Mouse (Mus musculus): ENCODE measurements around the gene Dmtf1.
A peak's percentile ranks its signal among the peaks of the same experiment; 100 is the strongest.
"Not testable (repeated sequence)": the region's sequence is repeated elsewhere in the genome, so short reads cannot be mapped to it uniquely, and the experiment has no call there.

Dmtf1 gene

DNA sequence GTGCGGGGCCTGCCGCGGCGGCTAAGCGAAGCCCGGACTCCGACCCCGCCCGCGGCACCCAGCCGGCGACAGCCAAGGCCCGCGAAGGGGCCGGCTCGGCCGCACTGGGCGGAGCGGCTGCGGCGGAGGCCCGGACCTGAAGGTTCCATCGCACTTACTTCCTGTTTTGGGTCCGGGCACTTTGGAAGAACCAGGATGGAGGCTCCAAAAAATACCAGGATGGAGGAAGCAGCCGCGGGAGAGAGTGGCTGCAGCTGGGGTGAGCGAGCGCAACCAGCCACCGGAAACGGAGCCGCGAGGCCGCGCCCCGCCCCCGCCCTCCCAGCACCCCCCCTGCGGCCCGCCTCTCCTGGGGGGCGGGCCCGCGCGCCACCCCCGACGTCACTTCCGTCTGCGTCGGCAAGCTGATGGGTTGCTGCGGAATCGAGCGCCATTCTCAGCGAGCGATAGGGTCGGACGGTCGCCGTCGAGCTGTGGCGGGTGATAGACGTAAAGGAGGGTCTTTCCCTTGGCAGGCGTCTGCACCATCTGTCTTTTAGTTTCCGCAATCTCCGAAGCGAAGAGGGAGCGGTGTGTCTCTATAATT, at the start of gene Dmtf1:
TSS of gene Dmtf1 (minus strand) at position 321 of the 586 bp plus-strand sequence.
- DNase-seq (ENCODE audit: low read depth, low spot score): peak; percentile 91

DNA sequence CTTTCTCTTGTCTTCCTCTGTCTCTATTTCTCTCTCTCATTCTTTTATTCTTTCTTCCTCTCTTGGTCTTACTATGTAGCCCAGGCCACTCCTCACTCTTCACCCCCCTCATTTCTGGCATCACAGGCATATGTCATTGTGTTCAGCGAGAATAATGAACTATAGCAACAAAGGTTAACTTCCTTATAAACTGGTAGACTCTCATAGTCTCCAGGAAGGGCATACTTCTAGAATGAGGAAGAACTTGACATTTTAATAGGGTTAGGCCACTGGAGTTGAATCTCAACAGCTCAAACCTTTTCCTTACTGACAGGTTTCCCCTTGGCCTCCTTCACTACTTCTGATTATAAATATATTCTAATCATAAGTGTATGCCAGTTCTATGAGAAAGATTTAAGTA, 24.9 kb upstream of the Dmtf1 start:
- no peak for DNase-seq (ENCODE audit: low read depth, low spot score)

DNA sequence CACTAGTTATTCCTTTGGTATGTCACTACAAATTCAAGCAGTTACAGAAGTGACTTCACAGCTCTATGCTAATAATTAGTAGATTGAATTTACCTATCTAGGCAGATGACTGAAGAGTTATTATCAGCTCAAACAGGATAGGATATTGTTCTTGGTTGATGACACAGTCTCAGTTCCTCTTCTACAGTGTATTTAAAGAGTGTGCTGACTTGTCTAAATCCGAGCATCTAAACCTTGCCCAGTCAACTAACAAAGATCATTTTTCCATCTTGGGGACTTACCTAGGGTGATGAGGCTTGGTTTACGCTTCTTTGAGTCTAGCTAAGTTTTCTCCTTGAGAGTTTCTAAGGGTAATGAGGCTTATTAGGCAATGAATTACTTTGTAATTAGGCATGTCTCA, 11.7 kb upstream of the Dmtf1 start:
- DNase-seq (ENCODE audit: low read depth, low spot score): no peak

DNA sequence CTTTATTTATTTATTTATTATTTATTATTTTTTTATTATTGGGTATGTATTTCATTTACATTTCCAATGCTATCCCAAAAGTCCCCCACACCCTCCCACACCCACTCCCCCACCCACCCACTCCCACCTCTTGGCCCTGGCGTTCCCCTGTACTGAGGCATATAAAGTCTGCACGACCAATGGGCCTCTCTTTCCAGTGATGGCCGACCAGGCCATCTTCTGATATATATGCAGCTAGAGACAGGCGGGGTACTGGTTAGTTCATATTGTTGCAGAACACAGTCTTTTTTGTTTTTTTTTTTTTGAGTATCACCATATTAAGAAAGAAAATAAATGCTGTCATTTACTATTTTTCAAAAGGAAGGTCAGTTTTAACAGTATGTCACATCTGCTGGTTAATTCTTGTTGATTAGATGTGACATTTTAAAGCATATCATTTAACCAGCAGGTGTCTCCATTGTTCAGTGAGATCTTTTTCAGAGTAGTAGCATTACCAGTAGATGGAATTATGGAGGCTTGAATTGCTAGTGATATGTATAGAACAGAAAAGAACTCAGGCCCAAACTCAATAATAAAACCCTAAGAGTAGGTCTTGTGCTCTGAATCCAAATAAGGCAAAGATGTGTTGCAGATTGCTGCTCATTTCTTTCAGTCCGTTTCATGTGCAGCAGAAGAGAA, 7.9 kb upstream of the Dmtf1 start:
- DNase-seq (ENCODE audit: low read depth, low spot score): not testable (repeated sequence)

DNA sequence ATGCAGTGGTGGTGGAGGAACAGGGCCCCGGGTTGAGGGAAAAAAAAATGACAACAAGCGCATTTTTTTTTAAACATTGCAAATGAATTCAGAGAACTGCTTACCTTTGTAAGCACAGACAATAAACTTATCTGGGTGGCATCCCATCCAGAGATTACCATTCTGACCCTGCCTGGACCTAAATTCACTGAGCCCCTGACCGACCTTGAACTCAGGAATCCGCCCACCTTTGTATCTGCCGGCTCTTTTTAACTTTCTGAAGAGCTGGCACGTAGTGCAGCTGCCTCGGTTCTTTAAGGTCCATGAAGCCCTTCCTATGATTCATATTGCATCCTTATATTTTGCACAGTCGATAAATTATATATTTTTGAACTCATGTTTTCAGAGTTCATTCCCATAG, 4.8 kb upstream of the Dmtf1 start:
- DNase-seq (ENCODE audit: low read depth, low spot score): no peak

DNA sequence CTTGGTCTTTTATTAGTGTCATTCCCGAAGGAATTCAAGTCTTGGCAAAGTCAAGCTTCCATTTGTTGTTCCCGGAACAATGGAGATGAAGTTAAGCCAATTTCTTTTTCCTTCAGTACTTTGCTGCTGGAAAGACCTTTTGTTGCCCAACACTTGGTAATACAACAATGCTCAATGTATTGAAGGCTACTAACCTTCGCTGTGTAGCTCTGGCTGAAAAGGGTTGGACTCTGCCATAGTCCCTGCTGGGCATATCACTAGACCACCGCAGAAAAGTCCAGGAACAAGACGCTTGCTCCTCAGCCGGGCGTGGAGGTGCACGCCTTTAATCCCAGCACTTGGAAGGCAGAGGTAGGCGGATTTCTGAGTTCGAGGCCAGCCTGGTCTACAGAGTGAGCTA, 3.6 kb upstream of the Dmtf1 start:
- not testable (repeated sequence) for DNase-seq (ENCODE audit: low read depth, low spot score)

DNA sequence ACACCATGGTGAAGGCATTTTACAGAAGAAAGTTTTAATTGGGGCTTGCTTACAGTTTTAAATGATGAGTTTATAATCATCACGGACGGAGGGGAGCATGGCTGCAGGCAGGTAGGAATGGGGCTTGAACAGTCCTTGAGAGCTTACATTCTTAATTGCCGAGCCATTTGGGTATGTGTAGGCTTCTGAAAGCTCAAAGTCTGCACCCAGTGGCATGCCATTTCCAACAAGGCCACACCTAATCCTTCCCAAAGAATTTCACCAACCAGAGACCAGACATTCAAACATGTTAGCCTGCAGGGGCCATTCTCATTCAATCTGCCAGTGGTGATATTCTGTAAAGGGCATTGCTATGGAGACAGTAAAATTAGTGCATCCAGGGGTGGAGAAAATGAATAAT, 1.8 kb upstream of the Dmtf1 start:
- no peak for DNase-seq (ENCODE audit: low read depth, low spot score)

DNA sequence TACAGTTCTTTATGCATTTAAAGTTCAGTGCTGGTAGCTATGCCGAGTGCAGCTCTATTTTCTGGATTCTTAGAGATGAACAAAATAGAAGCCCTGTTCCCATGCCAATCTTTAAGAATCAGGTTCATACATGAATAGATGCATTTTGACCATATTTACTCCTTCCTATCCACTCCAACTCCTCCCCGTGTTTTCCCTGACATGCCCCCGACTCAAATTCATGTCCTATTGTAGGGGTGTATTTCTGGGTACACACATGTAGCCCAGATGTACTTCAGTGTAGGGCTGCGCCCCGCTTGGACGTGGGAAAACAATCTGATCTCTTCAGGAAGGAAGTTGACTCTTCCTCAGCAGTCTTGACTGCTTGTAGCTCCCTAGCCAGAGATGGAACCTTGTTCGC, 512 bp upstream of the Dmtf1 start:
- DNase-seq (ENCODE audit: low read depth, low spot score): peak; percentile 17

DNA sequence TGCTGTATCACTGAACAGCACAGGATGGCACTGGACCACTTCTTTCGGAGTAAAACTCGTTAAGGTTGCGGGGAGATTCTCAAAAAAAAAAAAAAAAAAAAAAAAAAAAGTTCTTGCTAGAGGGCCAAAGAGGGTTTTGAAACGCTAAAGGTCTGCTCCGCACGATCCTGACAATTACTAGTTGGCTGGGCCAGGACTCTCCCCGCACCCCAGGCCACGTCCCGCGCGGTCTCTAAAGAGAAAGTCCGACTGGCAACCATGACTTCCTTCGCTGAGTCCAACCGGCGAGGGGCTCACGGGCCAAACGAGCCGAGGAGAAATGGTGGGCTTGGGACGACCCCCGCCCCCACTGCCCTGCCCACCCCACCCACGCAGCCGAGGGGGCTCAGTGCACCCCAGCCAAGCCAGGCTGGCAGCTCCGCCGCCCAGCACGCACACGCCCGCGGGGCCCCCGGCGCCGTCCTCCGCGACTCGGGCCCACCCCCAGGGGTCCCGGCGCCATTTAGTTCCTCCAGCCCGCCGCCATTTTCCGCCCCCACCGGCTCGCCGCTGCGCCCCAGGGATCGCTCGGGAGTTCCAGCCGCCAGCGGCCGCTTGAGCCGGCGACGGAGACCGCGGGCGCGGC, 633 bp downstream of the Dmtf1 start:
- DNase-seq (ENCODE audit: low read depth, low spot score): peak; percentile 5

DNA sequence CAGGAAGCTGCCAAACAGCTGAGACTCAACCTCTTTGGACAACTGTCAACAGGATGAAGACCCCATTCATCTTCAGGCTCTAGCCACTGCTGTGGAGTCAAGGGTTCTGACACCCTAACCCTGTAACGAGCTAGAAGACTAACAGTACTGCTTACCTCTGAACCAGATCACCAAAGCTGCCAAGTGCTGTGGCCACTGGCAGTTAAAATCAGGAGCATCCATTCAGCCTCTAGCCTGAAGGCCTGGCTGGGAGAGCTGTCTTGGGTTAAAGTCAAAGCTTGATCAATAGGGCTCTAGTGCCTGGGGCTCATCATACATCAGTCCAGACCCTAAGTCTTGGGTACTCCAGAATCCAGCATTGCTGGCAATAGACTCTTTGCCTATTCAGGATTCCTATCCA, 4.2 kb downstream of the Dmtf1 start:
- no peak for DNase-seq (ENCODE audit: low read depth, low spot score)

DNA sequence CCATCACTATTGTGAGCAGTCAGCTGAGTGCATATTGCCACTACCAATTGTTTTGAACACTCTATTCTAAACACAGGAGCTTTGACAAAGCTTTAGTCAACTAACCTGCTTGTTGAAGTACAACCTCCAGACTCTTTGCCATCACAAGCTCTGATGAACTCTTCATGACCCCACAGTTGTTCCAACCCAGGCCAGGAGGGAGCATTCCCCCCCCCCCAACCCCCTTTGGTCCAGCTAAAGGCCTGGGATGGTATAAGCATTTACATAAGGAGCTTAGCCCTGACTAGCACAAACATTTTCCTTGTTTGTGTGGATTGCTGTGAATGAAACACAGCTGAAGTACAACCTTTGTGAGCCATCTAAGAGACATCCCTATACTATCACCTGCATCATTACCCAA, 4.8 kb downstream of the Dmtf1 start:
- no peak for DNase-seq (ENCODE audit: low read depth, low spot score)

DNA sequence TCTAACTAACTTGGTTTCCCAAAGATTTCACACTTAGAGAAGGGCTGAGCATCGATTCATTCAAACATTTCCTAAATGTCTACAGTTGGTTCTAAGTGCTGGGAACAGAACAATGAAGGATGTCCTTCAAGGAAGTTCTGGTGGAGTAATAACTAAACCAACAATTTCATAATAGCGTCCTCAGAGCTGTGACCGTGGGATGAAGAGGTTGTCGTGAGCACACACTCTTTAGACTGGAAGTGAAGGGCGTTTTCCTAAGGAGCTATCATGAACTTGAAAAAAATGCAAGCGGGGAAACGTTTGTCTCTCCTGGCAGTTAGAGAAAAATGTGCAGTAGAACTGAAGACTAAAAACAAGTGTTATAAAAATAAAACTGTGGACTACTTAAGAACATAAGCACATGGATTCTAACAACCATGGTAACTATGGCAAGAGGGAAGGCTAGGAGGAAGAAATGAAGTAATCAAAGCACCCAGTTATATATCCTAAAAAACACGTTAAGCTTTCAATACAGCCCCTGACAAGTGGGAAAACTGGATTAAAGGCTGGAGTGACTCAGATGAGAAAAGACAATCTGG, 12.2 kb downstream of the Dmtf1 start:
- DNase-seq (ENCODE audit: low read depth, low spot score): no peak

DNA sequence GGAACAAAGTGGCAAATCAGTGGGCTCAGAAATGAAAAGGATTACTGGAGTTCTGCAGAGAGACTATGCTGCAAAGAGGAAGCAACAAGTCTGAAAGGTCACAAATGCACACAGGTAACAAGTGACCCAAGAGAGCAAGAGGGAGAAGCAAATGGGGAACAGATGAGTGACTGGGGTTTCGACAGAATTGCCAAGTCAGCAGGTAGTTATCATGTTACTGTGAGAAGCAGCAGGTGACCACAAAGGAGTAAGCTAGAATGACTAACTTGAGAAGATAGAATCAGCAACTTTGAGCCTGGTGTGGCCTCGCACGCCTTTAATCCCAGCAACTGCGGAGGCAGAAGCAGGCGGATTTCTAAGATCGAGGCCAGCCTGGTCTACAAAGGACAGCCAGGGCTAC, 19.2 kb downstream of the Dmtf1 start:
- DNase-seq (ENCODE audit: low read depth, low spot score): no peak

DNA sequence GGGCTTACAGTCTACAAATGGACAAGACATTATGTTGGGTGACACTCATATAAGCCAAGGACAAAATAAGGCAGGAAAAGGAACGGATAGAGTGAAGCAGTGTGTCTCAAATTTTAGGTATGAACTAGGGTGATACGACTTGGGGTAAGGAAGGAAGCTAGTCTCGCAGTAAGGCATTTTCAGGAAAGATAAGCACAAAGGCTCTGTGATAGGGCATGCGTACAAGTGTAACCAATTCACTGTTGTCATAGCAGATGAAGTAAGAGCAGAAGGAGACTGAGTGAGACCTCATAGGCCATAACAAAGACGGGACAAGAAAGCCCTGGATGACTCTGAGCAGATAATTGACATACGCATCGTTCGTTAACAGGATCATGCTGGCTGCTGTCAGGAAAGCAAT, 20.9 kb downstream of the Dmtf1 start:
- no peak for DNase-seq (ENCODE audit: low read depth, low spot score)

DNA sequence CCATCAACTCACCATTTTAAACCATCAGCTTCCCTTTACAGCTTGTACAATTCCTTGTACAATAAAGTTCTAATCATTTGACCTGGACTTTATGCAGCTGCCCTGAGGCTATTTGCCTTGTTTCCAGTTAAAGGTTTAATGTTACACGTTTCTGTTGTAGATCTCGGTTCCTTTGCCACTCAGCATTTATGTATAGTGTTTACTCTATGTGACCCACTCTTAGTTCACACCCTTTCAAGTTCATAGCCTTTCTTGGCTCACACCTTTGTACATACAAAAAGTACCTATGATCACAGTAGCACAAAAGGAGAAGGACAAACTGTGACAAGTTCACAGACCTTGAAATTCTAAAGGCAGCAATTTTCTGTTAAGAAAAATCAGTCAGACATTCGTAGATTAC, 26.0 kb downstream of the Dmtf1 start:
- no peak for DNase-seq (ENCODE audit: low read depth, low spot score)

DNA sequence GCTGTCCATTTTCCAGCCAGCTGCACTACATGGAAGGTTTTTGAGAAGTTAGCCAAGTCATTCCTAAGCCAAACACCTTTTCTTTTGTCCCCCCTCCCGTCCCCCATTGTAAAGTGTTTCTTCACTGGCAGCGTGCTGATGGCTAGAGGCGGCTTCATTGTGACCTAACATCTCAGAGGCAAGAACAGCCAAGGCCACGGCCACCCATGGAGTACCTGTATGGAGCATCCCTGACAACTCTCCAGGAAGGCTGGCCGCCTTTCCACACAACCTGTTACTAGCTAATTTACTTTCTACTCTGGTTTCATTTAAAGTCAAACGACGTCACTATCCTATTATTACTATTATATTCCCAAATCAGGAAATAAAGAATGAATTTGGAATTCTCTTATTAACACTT, 29.8 kb downstream of the Dmtf1 start:
- no peak for DNase-seq (ENCODE audit: low read depth, low spot score)

DNA sequence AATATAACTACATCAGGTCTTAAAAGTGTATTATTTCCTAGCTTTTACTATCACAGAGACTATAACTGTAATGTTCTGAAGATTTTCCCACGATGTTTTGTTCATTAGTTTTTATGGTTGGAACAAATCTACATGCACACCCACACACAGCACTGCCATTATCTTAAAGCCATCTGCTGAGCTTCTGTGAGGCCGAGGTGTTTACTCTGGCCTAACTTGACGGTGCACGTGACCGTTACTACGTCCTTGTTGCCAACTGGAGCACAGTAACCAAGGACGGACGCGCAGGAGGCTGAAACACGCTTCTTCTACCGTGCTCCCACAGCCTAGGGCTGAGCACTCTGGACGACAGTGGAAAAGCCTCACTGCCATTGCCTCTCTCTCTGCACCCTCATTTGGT, 33.0 kb downstream of the Dmtf1 start:
- no peak for DNase-seq (ENCODE audit: low read depth, low spot score)

DNA sequence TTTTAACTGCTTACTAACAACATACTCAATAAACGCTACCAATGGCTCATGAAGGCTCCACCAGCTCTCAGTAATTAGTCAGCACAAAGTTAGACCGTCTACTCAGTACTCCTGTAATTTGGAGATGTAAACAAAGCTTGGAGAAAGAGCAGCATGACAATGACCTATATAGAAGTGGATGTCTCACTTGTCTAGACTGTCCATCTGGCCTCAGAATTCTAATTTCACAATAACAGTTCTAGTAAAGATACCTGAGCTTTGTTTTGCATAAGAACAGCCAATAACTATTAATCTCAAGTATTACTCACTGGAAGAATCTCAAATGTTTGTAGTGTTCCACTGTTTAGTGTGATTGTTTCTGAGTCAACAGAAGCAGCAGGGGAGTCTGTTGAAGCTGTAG, 37.4 kb downstream of the Dmtf1 start:
- DNase-seq (ENCODE audit: low read depth, low spot score): no peak

DNA sequence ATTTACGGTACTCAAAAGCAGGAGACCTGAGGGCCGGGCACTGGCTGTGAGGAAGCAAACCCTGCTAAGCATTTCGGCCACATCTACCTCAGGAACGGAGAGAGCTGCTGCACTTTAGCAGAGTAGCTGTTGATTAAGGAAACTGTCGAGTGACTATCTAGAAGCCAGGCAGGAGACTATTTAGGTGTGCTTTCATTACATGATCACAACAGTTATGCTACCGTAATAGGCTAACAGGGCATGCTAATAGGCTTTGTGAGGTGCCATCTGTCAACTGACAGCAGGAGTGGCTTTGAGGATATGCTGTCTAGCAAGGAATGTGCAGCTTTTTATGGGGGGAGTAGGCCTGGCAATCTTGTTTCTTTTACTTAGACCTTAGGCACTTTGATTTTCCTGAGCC, 47.4 kb downstream of the Dmtf1 start:
- DNase-seq (ENCODE audit: low read depth, low spot score): no peak

DNA sequence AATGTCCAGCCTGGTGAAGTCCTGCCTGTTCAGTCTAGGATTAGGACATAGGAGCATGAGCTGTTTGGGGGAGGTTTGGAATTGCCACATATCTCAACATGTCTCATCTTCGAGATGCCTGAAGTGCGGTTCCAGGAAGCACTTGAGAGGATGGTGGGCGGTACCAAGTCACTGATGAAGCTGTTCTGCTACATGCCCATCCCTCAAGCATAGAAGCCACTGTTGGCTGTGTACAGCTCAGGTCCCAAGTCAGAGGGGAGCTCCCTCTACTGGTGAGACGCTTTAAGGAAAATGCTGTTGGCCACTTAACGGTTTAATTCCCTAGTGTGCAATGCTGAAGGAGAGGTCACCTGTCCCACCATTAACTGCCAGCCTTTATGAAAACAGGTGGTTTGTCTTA, 49.8 kb downstream of the Dmtf1 start:
- DNase-seq (ENCODE audit: low read depth, low spot score): peak; percentile 20

DNA sequence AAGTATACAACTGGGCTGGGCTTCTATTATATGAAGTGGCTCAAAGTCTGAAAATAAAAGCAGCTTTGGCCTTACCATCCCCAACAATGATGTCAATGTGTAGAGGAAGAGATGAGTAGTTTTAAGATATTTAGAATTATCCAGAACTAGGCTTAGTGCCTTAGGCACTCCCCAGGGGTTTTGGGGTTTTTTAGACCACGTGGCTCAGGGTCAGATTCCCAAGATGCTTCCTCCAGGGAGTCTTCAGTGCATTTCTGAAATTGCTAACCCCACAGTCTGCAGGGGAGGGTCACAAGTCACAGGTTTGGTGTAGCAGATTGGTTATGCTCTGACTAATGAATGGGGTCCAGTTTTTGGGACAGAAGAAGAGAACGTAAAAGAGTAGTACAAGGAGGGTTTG, 50.3 kb downstream of the Dmtf1 start:
- DNase-seq (ENCODE audit: low read depth, low spot score): no peak

DNA sequence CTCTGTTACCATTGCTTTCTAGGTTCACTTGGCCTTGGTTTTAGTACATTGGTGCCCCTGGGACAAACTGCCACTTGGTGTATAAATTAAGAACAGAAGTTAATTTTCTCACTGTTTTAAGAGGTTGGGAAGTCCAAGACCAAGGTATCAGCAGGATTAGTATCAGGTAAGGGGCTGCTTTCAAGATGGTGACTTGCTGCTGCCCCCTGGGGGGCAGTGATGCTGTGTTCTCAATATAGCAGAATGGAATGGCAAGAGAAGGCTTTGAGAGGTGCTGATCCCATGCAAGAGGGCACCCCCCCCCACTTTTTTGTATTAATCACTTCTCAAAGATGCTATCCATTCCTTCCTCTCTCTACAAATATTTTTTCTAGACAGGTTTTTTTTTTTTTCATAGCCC, 52.0 kb downstream of the Dmtf1 start:
- DNase-seq (ENCODE audit: low read depth, low spot score): no peak

DNA sequence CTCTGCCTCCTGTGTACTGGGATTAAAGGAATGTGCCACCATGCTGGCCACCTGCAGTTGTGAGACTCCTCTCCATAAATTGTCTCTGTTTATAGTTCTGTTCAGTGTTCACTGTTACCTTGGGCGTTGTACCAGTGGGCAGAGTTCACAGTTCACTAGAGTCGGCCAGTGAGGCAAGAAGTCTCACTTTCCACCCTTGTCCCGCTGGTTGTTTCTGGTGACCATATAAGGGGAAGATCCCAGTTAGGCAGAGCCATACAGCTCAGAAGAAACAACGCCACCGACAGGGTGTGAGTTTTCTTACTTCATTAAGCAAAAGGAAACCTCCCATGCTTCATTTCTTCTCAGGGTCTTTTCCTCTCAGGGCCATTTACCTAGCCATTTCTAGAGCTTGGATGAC, 53.1 kb downstream of the Dmtf1 start:
- DNase-seq (ENCODE audit: low read depth, low spot score): no peak
